Mouse (Mus musculus) WW6 (cell line): ENCODE data around the gene Lgals9.

Experiments used
- DNase-seq: peaks from one replicate; pipeline ENCODE4 v3.0.0-alpha.2; 2013; ENCODE audit warnings: low read depth, low spot score

Lgals9 gene

DNA sequence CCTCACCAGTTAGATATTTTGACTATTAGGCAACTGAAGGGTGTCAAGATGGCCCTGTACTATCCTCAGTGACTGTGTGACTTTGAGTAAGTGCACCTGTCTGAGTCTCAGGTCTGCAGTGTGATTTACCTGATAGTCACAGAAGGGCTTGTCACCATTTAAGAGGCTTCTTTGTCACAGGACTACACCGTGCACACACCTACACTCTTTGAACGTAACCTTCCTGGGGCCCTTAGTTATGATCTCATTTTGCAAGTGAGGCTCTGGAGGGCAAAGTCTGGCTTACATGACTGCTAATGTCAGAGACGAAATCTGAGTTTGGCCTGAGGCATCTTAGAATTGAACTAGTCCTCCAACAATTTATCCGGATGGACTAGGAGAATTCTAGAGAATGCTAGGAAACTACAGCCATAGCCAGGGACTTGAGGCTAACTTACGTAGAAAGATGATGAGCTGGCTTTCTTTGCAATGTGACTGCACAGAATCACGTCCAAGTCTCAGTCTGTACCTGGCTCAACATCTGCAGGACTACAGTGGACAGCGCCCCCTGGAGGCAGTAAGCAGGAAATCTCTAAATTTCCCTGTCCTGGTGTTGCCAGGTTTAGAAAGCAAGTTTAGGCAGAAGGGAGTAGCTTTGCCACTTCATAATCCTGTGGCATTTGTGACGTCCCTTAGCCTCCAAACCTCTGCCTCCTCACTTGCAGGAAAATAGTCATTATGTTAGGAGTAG, 61.9 kb downstream of the Lgals9 start:
- DNase-seq: peak; percentile 22

DNA sequence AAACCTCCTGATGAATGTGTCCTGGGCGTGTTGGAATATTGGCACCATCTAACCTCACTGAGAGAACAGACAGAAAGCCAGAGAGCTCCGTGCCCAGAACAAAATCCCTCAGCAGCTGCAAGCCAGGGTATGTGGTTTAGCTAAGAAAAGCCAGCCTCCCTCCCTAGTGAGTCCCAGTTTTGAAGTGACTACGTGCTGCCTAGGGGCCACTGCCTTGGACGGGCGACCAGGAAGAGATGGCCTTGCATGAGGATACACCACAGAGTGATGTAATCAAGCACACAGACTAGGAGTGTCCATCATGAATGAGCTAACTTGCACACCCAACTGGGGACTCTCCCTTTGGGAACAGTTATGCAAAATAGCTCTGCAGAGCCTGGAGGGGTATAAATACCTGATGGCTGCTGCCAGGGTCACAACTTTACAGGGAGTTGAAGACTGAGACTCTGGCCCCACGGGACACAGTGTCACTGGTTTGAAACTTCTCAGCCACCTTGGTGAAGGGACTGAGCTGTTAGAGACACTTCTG, 64.3 kb downstream of the Lgals9 start, which contains the start of gene Nos2:
TSS of gene Nos2 (plus strand) at position 377 of the 529 bp plus-strand sequence.
- DNase-seq: no peak

DNA sequence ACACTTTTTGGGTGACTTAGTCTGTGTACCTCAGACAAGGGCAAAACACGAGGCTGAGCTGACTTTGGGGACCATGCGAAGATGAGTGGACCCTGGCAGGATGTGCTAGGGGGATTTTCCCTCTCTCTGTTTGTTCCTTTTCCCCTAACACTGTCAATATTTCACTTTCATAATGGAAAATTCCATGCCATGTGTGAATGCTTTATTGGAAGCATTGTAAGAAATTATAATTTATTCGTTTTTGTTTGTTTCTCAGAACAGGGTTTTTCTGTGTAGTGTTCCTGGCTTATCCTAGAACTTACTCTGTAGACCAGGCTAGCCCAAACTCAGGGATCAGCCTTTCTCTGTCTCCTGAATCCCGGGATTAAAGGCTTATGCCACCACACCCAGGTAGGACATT, 65.0 kb downstream of the Lgals9 start:
- no peak for DNase-seq

DNA sequence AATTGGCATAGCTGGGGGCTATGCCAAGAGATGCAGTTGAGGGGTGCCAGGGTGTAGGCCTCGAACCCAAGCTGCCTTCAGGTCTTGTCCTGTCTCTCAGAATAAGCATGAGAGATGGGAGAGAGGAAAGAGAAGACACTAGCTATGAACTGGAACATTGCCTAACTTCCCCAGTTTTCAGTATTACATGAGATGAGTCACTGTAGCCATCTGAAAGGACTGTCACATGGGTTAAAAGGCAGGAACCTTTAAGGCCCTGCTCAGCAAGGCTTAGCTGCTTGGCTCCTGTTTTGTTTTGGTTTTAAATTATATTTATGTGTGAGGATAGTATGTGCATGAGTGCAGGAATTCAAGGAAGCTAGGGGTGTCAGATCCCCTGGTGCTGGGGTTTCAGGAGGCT, 68.3 kb downstream of the Lgals9 start:
- no peak for DNase-seq

DNA sequence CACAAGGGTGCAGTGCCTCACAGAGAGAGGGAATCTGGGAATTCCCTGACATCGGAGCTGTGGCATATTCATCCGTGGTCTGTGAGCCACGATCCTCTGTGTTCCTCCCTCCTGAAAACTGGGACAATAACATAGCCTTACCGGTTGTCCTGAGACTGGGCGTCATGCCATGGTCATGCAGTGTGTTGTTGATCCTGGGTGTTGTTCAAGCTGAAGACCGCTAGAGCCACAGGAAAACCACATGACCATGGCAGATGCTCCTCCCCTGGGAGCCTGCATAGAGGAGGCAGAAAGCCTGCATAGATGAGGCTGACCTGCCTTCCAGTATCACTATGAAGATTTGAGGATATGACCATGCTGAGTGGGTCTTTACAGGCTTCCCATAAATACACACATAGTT, 69.3 kb downstream of the Lgals9 start:
- no peak for DNase-seq
